Mouse (Mus musculus) MEL (cell line): ENCODE measurements around the gene Pax6. TPM values are rescaled to one million over a fixed set of nuclear protein-coding genes. Genes with fewer than 3 reads are reported as not detected.

Experiments used
- DNase-seq: peaks from one replicate; pipeline ENCODE4 v3.0.0; 2011; ENCODE audit warnings: low read depth, low spot score
- H3K27ac ChIP-seq: 2 replicates; pipeline ENCODE4 v1.5.1; 2012; ENCODE audit warnings: low read depth, mild to moderate bottlenecking, control low read depth, low read length, moderate library complexity; ENCODE audit not compliant: control insufficient read depth
- H3K27me3 ChIP-seq, 2 experiments: fragments of 150-350 bp in 1 of 2; sonication (generic) in 1 of 2; 2 replicates each; pipeline ENCODE4 v1.6.1; 2012; ENCODE audit warnings: low read length in 2 of 2, mild to moderate bottlenecking in 2 of 2, improper control_type of control experiment in 1 of 2, moderate library complexity in 1 of 2; ENCODE audit not compliant: insufficient read depth in 2 of 2, control insufficient read depth in 1 of 2
- H3K36me3 ChIP-seq, 2 experiments: 2 replicates each; pipeline ENCODE4 v1.6.1; 2012 to 2014; ENCODE audit warnings: low read length in 2 of 2, improper control_type of control experiment in 1 of 2, inconsistent platforms in 1 of 2, mild to moderate bottlenecking in 1 of 2; ENCODE audit not compliant: insufficient read depth in 2 of 2, control insufficient read depth in 1 of 2
- H3K4me1 ChIP-seq, 2 experiments: fragments of 150-350 bp in 1 of 2; sonication (generic) in 1 of 2; 2 replicates each; pipeline ENCODE4 v1.6.1; 2012; ENCODE audit warnings: low read length in 2 of 2, improper control_type of control experiment in 1 of 2, mild to moderate bottlenecking in 1 of 2; ENCODE audit not compliant: insufficient read depth in 2 of 2, control insufficient read depth in 1 of 2
- H3K4me3 ChIP-seq, 2 experiments: fragments of 150-350 bp in 1 of 2; sonication (generic) in 1 of 2; 2 replicates each; pipeline ENCODE4 v1.5.1; 2012; ENCODE audit warnings: low read depth in 2 of 2, low read length in 2 of 2, mild to moderate bottlenecking in 2 of 2, moderate library complexity in 2 of 2, control low read depth in 1 of 2, improper control_type of control experiment in 1 of 2; ENCODE audit not compliant: control insufficient read depth in 1 of 2, insufficient read depth in 1 of 2
- H3K79me2 ChIP-seq: 2 replicates; pipeline ENCODE4 v1.6.1; 2012; ENCODE audit warnings: mild to moderate bottlenecking, low read length, moderate library complexity; ENCODE audit not compliant: control insufficient read depth, poor library complexity, insufficient read depth
- H3K9ac ChIP-seq: 2 replicates; pipeline ENCODE4 v1.6.1; 2012; ENCODE audit warnings: low read depth, mild to moderate bottlenecking, control low read depth, low read length, moderate library complexity; ENCODE audit not compliant: control insufficient read depth, poor library complexity, severe bottlenecking
- H3K9me3 ChIP-seq: fragments of 150-350 bp; sonication (generic); replicated peaks from 2 replicates; pipeline ENCODE4 v1.6.1; 2012; ENCODE audit warnings: mild to moderate bottlenecking, low read length, improper control_type of control experiment, moderate library complexity; ENCODE audit not compliant: insufficient read depth
- BHLHE40 ChIP-seq: IDR thresholded peaks from 2 replicates; pipeline ENCODE4 v1.6.1; 2012; ENCODE audit warnings: low read depth, mild to moderate bottlenecking, inconsistent platforms, low read length, improper control_type of control experiment, borderline replicate concordance
- CHD1 ChIP-seq: IDR thresholded peaks from 2 replicates; pipeline ENCODE4 v1.6.1; 2012; ENCODE audit warnings: low read depth, mild to moderate bottlenecking, inconsistent platforms, low read length, improper control_type of control experiment
- CTCF ChIP-seq, 3 experiments: IDR thresholded peaks in 2 of 3; conservative IDR thresholded peaks in 1 of 3; 2 replicates each; pipeline ENCODE4 v1.5.1; 2011 to 2012; ENCODE audit warnings: low read length in 3 of 3, low read depth in 2 of 3, mild to moderate bottlenecking in 2 of 3, improper control_type of control experiment in 1 of 3, inconsistent platforms in 1 of 3, mixed read lengths in 1 of 3, moderate library complexity in 1 of 3; ENCODE audit not compliant: control insufficient read depth in 1 of 3, insufficient read depth in 1 of 3, poor library complexity in 1 of 3, severe bottlenecking in 1 of 3
- E2F4 ChIP-seq: IDR thresholded peaks from 2 replicates; pipeline ENCODE4 v1.6.1; 2011; ENCODE audit warnings: low read depth, low read length, improper control_type of control experiment, borderline replicate concordance
- EP300 ChIP-seq, 2 experiments: IDR thresholded peaks; 2 replicates each; pipeline ENCODE4 v1.6.1; 2011; ENCODE audit warnings: improper control_type of control experiment in 2 of 2, low read length in 2 of 2, low read depth in 1 of 2, mild to moderate bottlenecking in 1 of 2
- ETS1 ChIP-seq: IDR thresholded peaks from 2 replicates; pipeline ENCODE4 v1.6.1; 2012; ENCODE audit warnings: low read depth, mild to moderate bottlenecking, inconsistent platforms, low read length, improper control_type of control experiment, moderate library complexity
- GABPA ChIP-seq: IDR thresholded peaks from 2 replicates; pipeline ENCODE4 v1.6.1; 2012; ENCODE audit warnings: low read depth, mild to moderate bottlenecking, inconsistent platforms, low read length, improper control_type of control experiment, moderate library complexity
- MAX ChIP-seq: IDR thresholded peaks from 2 replicates; pipeline ENCODE4 v1.6.1; 2011; ENCODE audit warnings: low read length, improper control_type of control experiment
- MAZ ChIP-seq: IDR thresholded peaks from 2 replicates; pipeline ENCODE4 v1.6.1; 2012; ENCODE audit warnings: low read depth, mild to moderate bottlenecking, inconsistent platforms, low read length, improper control_type of control experiment
- MXI1 ChIP-seq: IDR thresholded peaks from 2 replicates; pipeline ENCODE4 v1.6.1; 2011; ENCODE audit warnings: mild to moderate bottlenecking, low read depth, low read length, improper control_type of control experiment
- SIN3A ChIP-seq: IDR thresholded peaks from 2 replicates; pipeline ENCODE4 v1.6.1; 2012; ENCODE audit warnings: low read length, improper control_type of control experiment, inconsistent platforms
- SMC3 ChIP-seq: IDR thresholded peaks from 2 replicates; pipeline ENCODE4 v1.6.1; 2011; ENCODE audit warnings: low read depth, low read length, improper control_type of control experiment
- TBP ChIP-seq: IDR thresholded peaks from 2 replicates; pipeline ENCODE4 v1.8.0; 2011; ENCODE audit warnings: low read depth, low read length, improper control_type of control experiment
- USF1 ChIP-seq: IDR thresholded peaks from 2 replicates; pipeline ENCODE4 v1.6.1; 2014; ENCODE audit warnings: low read depth, mild to moderate bottlenecking, inconsistent platforms, low read length, improper control_type of control experiment, moderate library complexity
- ZKSCAN1 ChIP-seq: IDR thresholded peaks from 2 replicates; pipeline ENCODE4 v1.6.1; 2012; ENCODE audit warnings: low read depth, mild to moderate bottlenecking, inconsistent platforms, low read length, improper control_type of control experiment, moderate library complexity
- ZMIZ1 ChIP-seq: IDR thresholded peaks from 2 replicates; pipeline ENCODE4 v1.6.1; 2012; ENCODE audit warnings: low read depth, mild to moderate bottlenecking, inconsistent platforms, low read length, improper control_type of control experiment, moderate library complexity
- polyA plus RNA-seq, 2 experiments: library from polyadenylated mRNA; stranded (reverse) in 1 of 2; unstranded in 1 of 2; fragments of >175 nt in 1 of 2; fragments of >200 nt in 1 of 2; gene quantifications; 2 replicates each; pipeline versions ENCODE4 v1.2.1 to v1.2.4; 2012; ENCODE audit warnings: low replicate concordance in 2 of 2, low read depth in 1 of 2; ENCODE audit not compliant: insufficient read length in 2 of 2, insufficient read depth in 1 of 2, missing spikeins in 1 of 2
- total RNA-seq: library from RNA; depleted of rRNA; stranded (reverse); fragments of 300-350 nt; gene quantifications from 2 replicates; pipeline ENCODE4 v1.2.3, GENCODE M21; 2012

The Pax6 gene
- total and polyA plus RNA-seq, 3 experiments, result 7.5 to 17.6 TPM; not detected in 1

DNA sequence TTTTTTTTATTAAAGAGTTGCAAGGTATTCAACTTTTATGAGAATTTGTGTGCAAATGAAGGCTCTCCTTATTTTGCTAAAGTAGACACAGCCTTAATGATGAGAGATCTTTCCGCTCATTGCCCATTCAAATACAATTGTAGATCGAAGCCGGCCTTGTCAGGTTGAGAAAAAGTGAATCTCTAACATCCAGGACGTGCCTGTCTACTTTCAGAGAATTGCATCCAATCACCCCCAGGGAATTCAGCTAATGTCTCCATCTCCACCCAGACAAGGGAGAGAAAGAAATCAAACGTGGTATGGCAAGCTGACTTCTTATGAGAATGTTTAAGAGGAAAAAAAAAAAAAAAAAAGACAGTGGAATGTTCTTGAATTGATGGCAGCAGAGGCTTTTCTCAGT is 3.7 kb upstream of the Pax6 start:
- TF ChIP-seq SMC3 (no peak), MAX (no peak), BHLHE40 (no peak), SIN3A (no peak), MAZ (no peak), CTCF (IDR thresholded peaks at IDR 0.05 in 2 of 3, conservative IDR thresholded peaks at IDR 0.05 in 1 of 3; ENCODE audit: control insufficient read depth in 1 of 3, insufficient read depth in 1 of 3, low read depth in 2 of 3, low read length in 3 of 3, poor library complexity in 1 of 3, severe bottlenecking in 1 of 3) (no peak)
- no peak overlapping the region for H3K9ac ChIP-seq
- DNase-seq, result no peak
- H3K27me3 ChIP-seq, result no peaks in the 10 kb centered on the region; a peak in 2 of 4 replicates
- no peaks in the 10 kb centered on the region for H3K9me3 ChIP-seq
- no peak overlapping the region for H3K4me3 ChIP-seq
- no peaks in the 10 kb centered on the region for H3K36me3 ChIP-seq
- H3K4me1 ChIP-seq, result no peaks in the 10 kb centered on the region
- H3K27ac ChIP-seq, result no peak overlapping the region
- no peaks in the 10 kb centered on the region for H3K79me2 ChIP-seq

GRCm38 (mm10) chr2:105665491-105666250 is 3.0 kb upstream of the Pax6 start:
- Histone ChIP-seq H3K27ac (no peak overlapping the region), H3K9ac (no peak overlapping the region), H3K27me3 (no peaks in the 10 kb centered on the region; a peak in 2 of 4 replicates), H3K79me2 (no peaks in the 10 kb centered on the region), H3K9me3 (no peaks in the 10 kb centered on the region), H3K36me3 (no peaks in the 10 kb centered on the region), H3K4me1 (no peaks in the 10 kb centered on the region), H3K4me3 (no peak overlapping the region)
- TF ChIP-seq USF1 (no peak), GABPA (no peak), E2F4 (no peak), SMC3 (no peak), ZMIZ1 (no peak), ZKSCAN1 (no peak), CHD1 (no peak), MXI1 (no peak)
- DNase-seq, result no peak

DNA sequence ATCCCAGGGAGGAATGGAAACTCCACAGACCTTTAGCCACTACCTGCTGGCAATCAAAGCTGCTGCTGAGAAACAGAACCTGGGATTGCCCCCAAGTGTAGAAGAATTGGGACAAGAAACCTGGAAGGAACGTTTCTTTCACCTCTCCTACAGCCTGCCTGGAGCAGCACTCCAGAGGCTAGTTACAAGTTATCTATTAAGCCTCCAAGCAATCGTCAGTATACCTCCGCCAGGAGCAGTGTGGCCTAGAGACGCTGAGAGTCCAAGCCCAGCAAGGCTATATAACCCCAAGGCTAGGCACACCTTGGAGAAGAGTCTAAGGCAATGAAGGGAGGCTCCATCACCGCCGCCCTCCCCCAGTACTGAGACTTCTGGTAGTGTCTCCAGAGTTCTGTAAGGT is 2.4 kb upstream of the Pax6 start:
- H3K36me3 ChIP-seq, result no peaks in the 10 kb centered on the region
- no peak overlapping the region for H3K27ac ChIP-seq
- H3K79me2 ChIP-seq, result no peaks in the 10 kb centered on the region
- no peak overlapping the region for H3K9ac ChIP-seq
- TF ChIP-seq ETS1, result no peak
- no peak for TF ChIP-seq MAZ
- no peak for TF ChIP-seq CHD1
- TF ChIP-seq BHLHE40, result no peak
- TF ChIP-seq EP300 (IDR thresholded peaks at IDR 0.05; ENCODE audit: low read depth in 1 of 2, low read length in 2 of 2), result no peak
- no peak for TF ChIP-seq TBP
- TF ChIP-seq CTCF (IDR thresholded peaks at IDR 0.05 in 2 of 3, conservative IDR thresholded peaks at IDR 0.05 in 1 of 3; ENCODE audit: control insufficient read depth in 1 of 3, insufficient read depth in 1 of 3, low read depth in 2 of 3, low read length in 3 of 3, poor library complexity in 1 of 3, severe bottlenecking in 1 of 3), result no peak
- TF ChIP-seq, all 39 proteins: peak for 0
- Histone ChIP-seq H3K9me3 (no peaks in the 10 kb centered on the region), H3K4me3 (no peak overlapping the region), H3K27me3 (no peaks in the 10 kb centered on the region; a peak in 2 of 4 replicates), H3K4me1 (no peaks in the 10 kb centered on the region)
- no peak for DNase-seq
